Mouse (Mus musculus): ENCODE results near the gene Map7d2. TPM values are rescaled to one million over a fixed set of nuclear protein-coding genes. Genes with fewer than 3 reads are reported as not detected.
A peak's percentile ranks its signal among the peaks of the same experiment; 100 is the strongest.

The Map7d2 gene
- 6.6 and 6.7 TPM in 2 replicates for polyA plus RNA-seq (2014; fragmentation: Nextera tagmentation; extraction: Ambion mirVana)

DNA sequence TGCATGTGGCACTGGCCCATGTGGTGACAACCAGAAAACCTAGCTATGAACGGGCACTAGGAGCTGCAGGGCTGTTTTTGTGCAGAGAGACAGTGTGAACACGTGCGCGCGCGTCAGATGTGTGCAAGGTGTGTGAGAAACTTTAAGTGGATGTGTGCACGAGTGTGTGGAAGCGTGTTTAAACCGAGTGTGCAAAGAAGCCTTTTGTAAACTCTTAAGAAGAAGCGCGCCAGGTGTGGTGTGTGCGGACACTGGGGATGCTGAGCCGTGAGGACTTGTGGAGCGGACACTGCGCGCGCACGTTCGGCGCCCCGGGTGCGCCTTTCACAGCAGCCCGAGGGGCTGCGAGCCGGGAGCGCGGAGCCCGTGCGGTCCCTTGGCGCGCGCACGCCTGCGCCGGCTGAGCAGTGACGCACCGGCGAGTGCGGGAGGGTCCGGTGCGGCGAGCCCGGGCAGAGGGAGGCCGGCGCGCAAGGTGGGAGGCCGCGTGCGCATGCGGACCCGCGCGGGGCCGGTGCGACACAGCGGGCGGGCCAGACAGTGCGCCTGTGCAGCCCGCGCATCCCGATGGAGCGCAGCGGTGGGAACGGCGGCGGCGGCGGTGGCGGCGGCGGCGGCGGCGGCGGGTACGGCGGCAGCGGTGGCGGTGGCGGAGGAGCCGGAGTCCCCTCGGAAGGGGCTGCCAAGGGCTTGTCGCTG is at the start of gene Map7d2:
TSS of gene Map7d2 (plus strand) at position 443 of the 699 bp plus-strand sequence.
- Histone ChIP-seq H3K27me3 (ENCODE audit: control insufficient read depth, insufficient read depth, low read length) (peaks cover 11% of the 10 kb centered on the region), H3K4me2 (ENCODE audit: low read depth, low read length) (peak within 1 kb of the TSS; percentile 89), H3K9me3 (replicated peaks; ENCODE audit: control insufficient read depth, low read length) (no peaks in the 10 kb centered on the region), H3K27ac (replicated peaks; ENCODE audit: low read depth, low read length) (no peak within 1 kb of the TSS), H3K4me3 (ENCODE audit: low read depth, low read length) (peak within 1 kb of the TSS; percentile 51), H3K9ac (replicated peaks; ENCODE audit: low read length) (peak within 1 kb of the TSS; percentile 18), H3K4me1 (ENCODE audit: control insufficient read depth, insufficient read depth, low read length) (no peaks in the 10 kb centered on the region), H3K36me3 (replicated peaks; ENCODE audit: control insufficient read depth, insufficient read depth, low read depth, low read length) (no peaks in the 10 kb centered on the region)
- DNase-seq (ENCODE audit: low spot score): peak; percentile 52
- WGBS: 14% methylated on average over 33 of the region's 83 CpGs
- ATAC-seq (replicated peaks; ENCODE audit: insufficient number of reproducible peaks, low FRiP score, low TSS enrichment, low read depth): peak; percentile 93

- Histone ChIP-seq H3K4me3 (ENCODE audit: low read depth, low read length) (peak within 1 kb of the TSS; percentile 67), H3K9ac (replicated peaks; ENCODE audit: low read length) (peak within 1 kb of the TSS; percentile 70), H3K4me2 (ENCODE audit: low read depth, low read length) (peak within 1 kb of the TSS; percentile 33), H3K27me3 (ENCODE audit: control insufficient read depth, insufficient read depth, low read length) (no peaks in the 10 kb centered on the region), H3K9me3 (replicated peaks; ENCODE audit: control insufficient read depth, low read length) (no peaks in the 10 kb centered on the region), H3K36me3 (replicated peaks; ENCODE audit: control insufficient read depth, insufficient read depth, low read depth, low read length) (no peaks in the 10 kb centered on the region), H3K27ac (replicated peaks; ENCODE audit: low read depth, low read length) (no peak within 1 kb of the TSS; the same call in 1 of the 2 replicates), H3K4me1 (ENCODE audit: control insufficient read depth, insufficient read depth, low read length) (no peaks in the 10 kb centered on the region)
- ATAC-seq (replicated peaks; ENCODE audit: insufficient number of reproducible peaks, low FRiP score, low TSS enrichment, low read depth): peak; percentile 100
- WGBS: 17% methylated on average over 46 of the region's 76 CpGs
- DNase-seq (ENCODE audit: low spot score): peak; percentile 84
Observed at GRCm38 (mm10) chrX:159371831-159372752, 42.3 kb upstream of the Map7d2 start, which contains the start of gene Eif1ax. Gene Eif1ax, plus strand, starts transcription at chrX:159372178.

DNA sequence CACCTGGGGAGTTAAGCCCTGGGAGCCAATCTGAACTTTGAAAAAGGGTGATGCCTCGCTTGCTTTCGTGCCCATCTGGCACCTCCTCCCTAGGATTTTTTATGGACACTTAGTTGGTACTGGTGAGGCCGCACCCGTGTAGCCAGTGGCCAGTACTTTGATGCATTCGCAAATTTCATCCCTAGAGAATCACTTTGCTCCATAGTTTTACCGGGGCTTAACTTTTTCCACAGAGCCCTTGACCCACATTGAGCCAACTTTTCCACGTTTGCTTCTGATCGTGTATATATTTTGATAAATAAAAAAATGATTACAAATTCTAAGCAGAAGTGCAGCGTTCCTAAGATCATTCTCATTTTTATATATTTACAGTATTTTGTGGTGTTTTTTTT is 41.6 kb upstream of the Map7d2 start:
- H3K9ac ChIP-seq (replicated peaks; ENCODE audit: low read length): peak overlapping the region; percentile 70
- H3K4me2 ChIP-seq (ENCODE audit: low read depth, low read length): peak overlapping the region; percentile 33
- H3K9me3 ChIP-seq (replicated peaks; ENCODE audit: control insufficient read depth, low read length): no peaks in the 10 kb centered on the region
- H3K36me3 ChIP-seq (replicated peaks; ENCODE audit: control insufficient read depth, insufficient read depth, low read depth, low read length): no peaks in the 10 kb centered on the region
- H3K27me3 ChIP-seq (ENCODE audit: control insufficient read depth, insufficient read depth, low read length): no peaks in the 10 kb centered on the region
- no peak for ATAC-seq (replicated peaks; ENCODE audit: insufficient number of reproducible peaks, low FRiP score, low TSS enrichment, low read depth)
- WGBS: 20% methylated on average over 9 of the region's 9 CpGs
- peak overlapping the region; percentile 67 for H3K4me3 ChIP-seq (ENCODE audit: low read depth, low read length)
- H3K4me1 ChIP-seq (ENCODE audit: control insufficient read depth, insufficient read depth, low read length): no peaks in the 10 kb centered on the region
- no peak overlapping the region; the same call in 1 of the 2 replicates for H3K27ac ChIP-seq (replicated peaks; ENCODE audit: low read depth, low read length)
- DNase-seq (ENCODE audit: low spot score): no peak

DNA sequence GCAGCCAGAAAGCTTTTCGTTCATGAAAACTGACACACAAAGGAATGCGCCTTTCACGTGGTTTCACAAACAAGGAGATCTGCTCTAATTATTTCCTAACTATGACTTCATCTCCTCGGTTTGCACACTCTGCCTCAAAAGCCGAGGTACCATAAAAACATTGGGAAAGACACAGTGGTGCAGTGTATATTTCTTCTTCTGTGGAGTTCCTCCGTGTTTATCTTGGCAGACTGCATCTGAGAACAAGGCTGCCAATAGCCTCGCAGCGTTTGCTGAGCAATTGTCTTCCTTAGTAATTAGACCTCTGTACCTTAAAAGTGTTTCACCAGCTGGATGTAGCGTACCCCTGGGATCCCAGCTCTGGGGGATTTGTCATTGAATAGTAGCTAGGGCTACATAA is 27.3 kb upstream of the Map7d2 start:
- 86% methylated on average over 9 of the region's 9 CpGs for WGBS
- no peaks in the 10 kb centered on the region for H3K4me1 ChIP-seq (ENCODE audit: control insufficient read depth, insufficient read depth, low read length)
- no peaks in the 10 kb centered on the region for H3K27me3 ChIP-seq (ENCODE audit: control insufficient read depth, insufficient read depth, low read length)
- no peak overlapping the region for H3K27ac ChIP-seq (replicated peaks; ENCODE audit: low read depth, low read length)
- no peaks in the 10 kb centered on the region for H3K9me3 ChIP-seq (replicated peaks; ENCODE audit: control insufficient read depth, low read length)
- no peak overlapping the region for H3K4me3 ChIP-seq (ENCODE audit: low read depth, low read length)
- H3K36me3 ChIP-seq (replicated peaks; ENCODE audit: control insufficient read depth, insufficient read depth, low read depth, low read length): no peaks in the 10 kb centered on the region
- DNase-seq (ENCODE audit: low spot score) (no peak), ATAC-seq (replicated peaks; ENCODE audit: insufficient number of reproducible peaks, low FRiP score, low TSS enrichment, low read depth) (no peak)
- H3K4me2 ChIP-seq (ENCODE audit: low read depth, low read length): no peak overlapping the region
- H3K9ac ChIP-seq (replicated peaks; ENCODE audit: low read length): no peak overlapping the region

DNA sequence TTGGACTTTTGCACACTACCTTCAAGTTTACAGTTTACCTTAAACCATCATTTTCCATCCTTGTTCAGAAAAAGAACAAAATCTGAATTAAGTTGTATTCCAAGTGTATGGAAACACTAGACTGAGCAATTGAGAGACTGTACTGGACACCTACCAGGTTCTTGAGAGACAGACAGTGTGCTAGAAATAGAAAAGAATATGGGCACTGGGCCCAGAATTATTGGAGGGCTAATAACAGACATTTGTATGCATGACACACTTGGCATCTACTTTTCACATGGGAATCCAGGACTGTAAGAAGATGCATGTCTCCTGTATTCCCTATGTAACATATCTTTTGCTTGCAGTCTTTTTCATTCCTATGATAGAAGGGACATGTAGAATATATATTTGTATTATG is 25.4 kb upstream of the Map7d2 start:
- Histone ChIP-seq H3K9ac (replicated peaks; ENCODE audit: low read length) (no peak overlapping the region), H3K36me3 (replicated peaks; ENCODE audit: control insufficient read depth, insufficient read depth, low read depth, low read length) (no peaks in the 10 kb centered on the region), H3K4me2 (ENCODE audit: low read depth, low read length) (no peak overlapping the region), H3K27me3 (ENCODE audit: control insufficient read depth, insufficient read depth, low read length) (no peaks in the 10 kb centered on the region), H3K27ac (replicated peaks; ENCODE audit: low read depth, low read length) (no peak overlapping the region), H3K4me3 (ENCODE audit: low read depth, low read length) (no peak overlapping the region), H3K4me1 (ENCODE audit: control insufficient read depth, insufficient read depth, low read length) (no peaks in the 10 kb centered on the region), H3K9me3 (replicated peaks; ENCODE audit: control insufficient read depth, low read length) (no peaks in the 10 kb centered on the region)
- ATAC-seq (replicated peaks; ENCODE audit: insufficient number of reproducible peaks, low FRiP score, low TSS enrichment, low read depth) (no peak), DNase-seq (ENCODE audit: low spot score) (no peak)

DNA sequence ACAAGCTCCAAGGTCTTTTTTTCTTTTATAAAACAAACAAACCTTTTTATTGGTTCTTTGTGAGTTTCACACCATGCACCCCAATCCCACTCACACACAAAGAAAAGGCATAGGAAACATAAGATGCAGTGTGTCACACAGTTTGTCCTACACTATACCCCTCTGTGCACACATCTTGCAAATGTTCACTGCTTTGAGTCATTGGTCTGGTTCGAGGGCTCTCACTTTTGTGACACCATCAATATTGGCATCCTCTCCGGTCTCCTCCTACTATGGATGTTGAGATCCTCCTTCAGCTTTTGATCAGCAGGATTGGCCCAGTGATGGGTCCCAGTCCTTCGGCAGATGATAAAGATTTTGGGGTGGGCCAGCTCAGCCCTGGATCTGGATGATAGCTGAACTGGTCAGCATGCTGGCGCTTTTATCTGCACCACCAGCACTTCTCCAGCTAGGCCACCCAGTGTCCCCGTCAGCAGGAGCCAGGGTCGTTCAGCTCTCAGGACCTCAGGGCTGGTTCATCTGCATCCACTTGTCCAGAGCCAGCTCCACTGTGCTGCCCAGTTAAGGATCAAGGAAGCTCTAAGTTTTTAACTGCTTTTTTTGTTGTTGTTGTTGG is 23.9 kb upstream of the Map7d2 start:
- Histone ChIP-seq H3K27ac (replicated peaks; ENCODE audit: low read depth, low read length) (no peak overlapping the region), H3K9me3 (replicated peaks; ENCODE audit: control insufficient read depth, low read length) (no peaks in the 10 kb centered on the region), H3K4me1 (ENCODE audit: control insufficient read depth, insufficient read depth, low read length) (no peaks in the 10 kb centered on the region), H3K27me3 (ENCODE audit: control insufficient read depth, insufficient read depth, low read length) (no peaks in the 10 kb centered on the region), H3K4me2 (ENCODE audit: low read depth, low read length) (no peak overlapping the region), H3K4me3 (ENCODE audit: low read depth, low read length) (no peak overlapping the region), H3K9ac (replicated peaks; ENCODE audit: low read length) (no peak overlapping the region), H3K36me3 (replicated peaks; ENCODE audit: control insufficient read depth, insufficient read depth, low read depth, low read length) (no peaks in the 10 kb centered on the region)
- DNase-seq (ENCODE audit: low spot score): no peak
- ATAC-seq (replicated peaks; ENCODE audit: insufficient number of reproducible peaks, low FRiP score, low TSS enrichment, low read depth): no peak
- WGBS: 81% methylated on average over 6 of the region's 6 CpGs

- no peak for DNase-seq (ENCODE audit: low spot score)
- H3K27ac ChIP-seq (replicated peaks; ENCODE audit: low read depth, low read length): no peak overlapping the region
- H3K4me2 ChIP-seq (ENCODE audit: low read depth, low read length): no peak overlapping the region
- H3K4me3 ChIP-seq (ENCODE audit: low read depth, low read length): no peak overlapping the region
- H3K27me3 ChIP-seq (ENCODE audit: control insufficient read depth, insufficient read depth, low read length): no peaks in the 10 kb centered on the region
- H3K36me3 ChIP-seq (replicated peaks; ENCODE audit: control insufficient read depth, insufficient read depth, low read depth, low read length): no peaks in the 10 kb centered on the region
- no peak for ATAC-seq (replicated peaks; ENCODE audit: insufficient number of reproducible peaks, low FRiP score, low TSS enrichment, low read depth)
- no peaks in the 10 kb centered on the region for H3K4me1 ChIP-seq (ENCODE audit: control insufficient read depth, insufficient read depth, low read length)
- H3K9ac ChIP-seq (replicated peaks; ENCODE audit: low read length): no peak overlapping the region
- H3K9me3 ChIP-seq (replicated peaks; ENCODE audit: control insufficient read depth, low read length): no peaks in the 10 kb centered on the region
- WGBS: 68% methylated on average over 3 of the region's 3 CpGs
Observed at GRCm38 (mm10) chrX:159391239-159391638, 23.1 kb upstream of the Map7d2 start.
